Mouse (Mus musculus) embryonic facial prominence, embryonic 14.5 days (tissue): ENCODE results near the gene Mapkapk2. TPM values are rescaled to one million over a fixed set of nuclear protein-coding genes. Genes with fewer than 3 reads are reported as not detected.

Experiments used
- ATAC-seq: fragments of 200-750 bp; cut with Nextera tagmentation; 2 replicates; pipeline ENCODE4 v1.8.0; 2017; ENCODE audit warnings: low read depth, moderate number of reproducible peaks, moderate TSS enrichment
- DNase-seq: peaks from one replicate; pipeline ENCODE4 v3.0.0-alpha.2; 2015; ENCODE audit warnings: low spot score
- H3K27ac ChIP-seq: fragments of 300-500 bp; sonication (generic); replicated peaks from 2 replicates; pipeline ENCODE4 v1.5.1; 2014; ENCODE audit warnings: low read depth, mild to moderate bottlenecking, low read length, moderate library complexity
- H3K27me3 ChIP-seq: fragments of 300-500 bp; sonication (generic); replicated peaks from 2 replicates; pipeline ENCODE4 v1.6.1; 2014; ENCODE audit warnings: low read length; ENCODE audit not compliant: control insufficient read depth, insufficient read depth
- H3K36me3 ChIP-seq: fragments of 300-500 bp; sonication (generic); 2 replicates; pipeline ENCODE4 v1.6.1; 2014; ENCODE audit warnings: low read length, mixed read lengths; ENCODE audit not compliant: control insufficient read depth, insufficient read depth
- H3K4me1 ChIP-seq: fragments of 300-500 bp; sonication (generic); 2 replicates; pipeline ENCODE4 v1.6.1; 2014; ENCODE audit warnings: antibody characterized with exemption, low read length; ENCODE audit not compliant: control insufficient read depth, insufficient read depth
- H3K4me2 ChIP-seq: fragments of 300-500 bp; sonication (generic); 2 replicates; pipeline ENCODE4 v1.6.1; 2014; ENCODE audit warnings: low read depth, mild to moderate bottlenecking, low read length, moderate library complexity, mixed read lengths
- H3K4me3 ChIP-seq: fragments of 300-500 bp; sonication (generic); 2 replicates; pipeline ENCODE4 v1.5.1; 2014; ENCODE audit warnings: low read depth, mild to moderate bottlenecking, low read length
- H3K9ac ChIP-seq: fragments of 300-500 bp; sonication (generic); 2 replicates; pipeline ENCODE4 v1.6.1; 2014; ENCODE audit warnings: low read depth, mild to moderate bottlenecking, low read length, moderate library complexity, mixed read lengths
- H3K9me3 ChIP-seq: fragments of 300-500 bp; sonication (generic); 2 replicates; pipeline ENCODE4 v1.6.1; 2016; ENCODE audit warnings: low read length; ENCODE audit not compliant: control insufficient read depth
- WGBS: fragments of 180-500 bp; shearing (Covaris S2); extraction: QIAGEN DNeasy Blood & Tissue Kit; methylation state at CpG from one replicate; pipeline ENCODE4 v1.1.7; 2014; 5-methylcytosine and 5-hydroxymethylcytosine counted together
- polyA plus RNA-seq: library from polyadenylated mRNA; unstranded; fragments of >200 nt; fragmentation: Nextera tagmentation; extraction: Ambion mirVana; gene quantifications from 2 replicates; pipeline ENCODE4 v1.2.1, GENCODE M21; 2014

The Mapkapk2 gene
- polyA plus RNA-seq, 1 experiment from 2014 or later, result 47.8 TPM

GRCm38 (mm10) chr1:131053656-131054055 is 44.0 kb downstream of the Mapkapk2 start:
- H3K4me3 ChIP-seq, result no peak overlapping the region
- H3K4me1 ChIP-seq, result no peaks in the 10 kb centered on the region; the same call in 1 of the 2 replicates
- no peak overlapping the region for H3K9ac ChIP-seq
- peaks cover 60% of the 10 kb centered on the region for H3K36me3 ChIP-seq
- DNase-seq (no peak), ATAC-seq (no peak)
- no peak overlapping the region for H3K4me2 ChIP-seq
- H3K27ac ChIP-seq, result no peak overlapping the region
- H3K27me3 ChIP-seq, result no peaks in the 10 kb centered on the region
- 55% methylated on average over 4 of the region's 4 CpGs for WGBS
- H3K9me3 ChIP-seq, result no peaks in the 10 kb centered on the region

GRCm38 (mm10) chr1:131053239-131053638 is 44.4 kb downstream of the Mapkapk2 start:
- ATAC-seq (peak; percentile 73), DNase-seq (peak; percentile 91)
- H3K4me2 ChIP-seq, result no peak overlapping the region
- H3K27ac ChIP-seq, result no peak overlapping the region
- H3K4me1 ChIP-seq, result no peaks in the 10 kb centered on the region; the same call in 1 of the 2 replicates
- no peak overlapping the region for H3K4me3 ChIP-seq
- WGBS, result 9% methylated on average over 8 of the region's 8 CpGs
- H3K36me3 ChIP-seq, result peaks cover 57% of the 10 kb centered on the region
- no peaks in the 10 kb centered on the region for H3K27me3 ChIP-seq
- H3K9ac ChIP-seq, result no peak overlapping the region
- H3K9me3 ChIP-seq, result no peaks in the 10 kb centered on the region

GRCm38 (mm10) chr1:131051073-131051472 is 46.6 kb downstream of the Mapkapk2 start:
- no peaks in the 10 kb centered on the region; the same call in 1 of the 2 replicates for H3K4me1 ChIP-seq
- H3K9me3 ChIP-seq, result no peaks in the 10 kb centered on the region
- no peak overlapping the region for H3K4me2 ChIP-seq
- no peaks in the 10 kb centered on the region for H3K27me3 ChIP-seq
- H3K4me3 ChIP-seq, result no peak overlapping the region
- H3K36me3 ChIP-seq, result peaks cover 35% of the 10 kb centered on the region
- WGBS, result 14% methylated on average over 7 of the region's 7 CpGs
- no peak overlapping the region for H3K27ac ChIP-seq
- H3K9ac ChIP-seq, result no peak overlapping the region
- DNase-seq (peak; percentile 42), ATAC-seq (peak; percentile 30; the same call in 1 of the 2 replicates)

GRCm38 (mm10) chr1:131050617-131051016 is 47.0 kb downstream of the Mapkapk2 start:
- Histone ChIP-seq H3K4me1 (no peaks in the 10 kb centered on the region; the same call in 1 of the 2 replicates), H3K4me2 (no peak overlapping the region), H3K9me3 (no peaks in the 10 kb centered on the region), H3K36me3 (peaks cover 30% of the 10 kb centered on the region), H3K27ac (no peak overlapping the region), H3K27me3 (no peaks in the 10 kb centered on the region), H3K4me3 (no peak overlapping the region), H3K9ac (no peak overlapping the region)
- 81% methylated on average over 5 of the region's 5 CpGs for WGBS
- no peak for DNase-seq
- ATAC-seq, result no peak

- H3K27ac ChIP-seq, result no peak overlapping the region
- no peak for DNase-seq
- H3K4me1 ChIP-seq, result no peaks in the 10 kb centered on the region; the same call in 1 of the 2 replicates
- H3K4me2 ChIP-seq, result no peak overlapping the region
- peaks cover 24% of the 10 kb centered on the region for H3K36me3 ChIP-seq
- 87% methylated on average over 5 of the region's 5 CpGs for WGBS
- H3K27me3 ChIP-seq, result no peaks in the 10 kb centered on the region
- ATAC-seq, result no peak
- H3K4me3 ChIP-seq, result no peak overlapping the region
- H3K9me3 ChIP-seq, result no peaks in the 10 kb centered on the region
- no peak overlapping the region for H3K9ac ChIP-seq
Measured at GRCm38 (mm10) chr1:131050011-131050410, 47.6 kb downstream of the Mapkapk2 start.

GRCm38 (mm10) chr1:131049361-131049806 is 48.2 kb downstream of the Mapkapk2 start:
- H3K9ac ChIP-seq, result no peak overlapping the region
- H3K27me3 ChIP-seq, result no peaks in the 10 kb centered on the region
- 72% methylated on average over 5 of the region's 5 CpGs for WGBS
- H3K4me2 ChIP-seq, result no peak overlapping the region
- H3K9me3 ChIP-seq, result no peaks in the 10 kb centered on the region
- no peak overlapping the region for H3K4me3 ChIP-seq
- H3K4me1 ChIP-seq, result no peaks in the 10 kb centered on the region; the same call in 1 of the 2 replicates
- ATAC-seq (no peak), DNase-seq (peak; percentile 37)
- peaks cover 18% of the 10 kb centered on the region for H3K36me3 ChIP-seq
- no peak overlapping the region for H3K27ac ChIP-seq

GRCm38 (mm10) chr1:131048946-131049345 is 48.7 kb downstream of the Mapkapk2 start:
- no peaks in the 10 kb centered on the region for H3K27me3 ChIP-seq
- ATAC-seq (no peak), DNase-seq (no peak)
- H3K4me3 ChIP-seq, result no peak overlapping the region
- no peak overlapping the region for H3K4me2 ChIP-seq
- H3K9me3 ChIP-seq, result no peaks in the 10 kb centered on the region
- peaks cover 14% of the 10 kb centered on the region for H3K36me3 ChIP-seq
- no peaks in the 10 kb centered on the region; the same call in 1 of the 2 replicates for H3K4me1 ChIP-seq
- no peak overlapping the region for H3K9ac ChIP-seq
- H3K27ac ChIP-seq, result no peak overlapping the region
- WGBS, result 85% methylated on average over 8 of the region's 8 CpGs

GRCm38 (mm10) chr1:131048121-131048863 is 49.3 kb downstream of the Mapkapk2 start:
- Histone ChIP-seq H3K9me3 (no peaks in the 10 kb centered on the region), H3K4me3 (no peak overlapping the region), H3K36me3 (peaks cover 8% of the 10 kb centered on the region; the same call in 1 of the 2 replicates), H3K4me1 (no peaks in the 10 kb centered on the region; the same call in 1 of the 2 replicates), H3K27ac (no peak overlapping the region), H3K4me2 (no peak overlapping the region), H3K9ac (no peak overlapping the region), H3K27me3 (no peaks in the 10 kb centered on the region)
- no peak for DNase-seq
- 77% methylated on average over 6 of the region's 6 CpGs for WGBS
- no peak for ATAC-seq

GRCm38 (mm10) chr1:131046607-131047006 is 51.0 kb downstream of the Mapkapk2 start:
- Histone ChIP-seq H3K27ac (no peak overlapping the region), H3K4me3 (no peak overlapping the region), H3K4me1 (no peaks in the 10 kb centered on the region; the same call in 1 of the 2 replicates), H3K4me2 (no peak overlapping the region), H3K27me3 (no peaks in the 10 kb centered on the region), H3K9me3 (no peaks in the 10 kb centered on the region), H3K36me3 (no peaks in the 10 kb centered on the region), H3K9ac (no peak overlapping the region)
- DNase-seq, result no peak
- no peak for ATAC-seq
- WGBS, result 84% methylated on average over 10 of the region's 10 CpGs
